Mouse (Mus musculus) kidney, adult 8-10 months (tissue): Measurements from ENCODE around the gene Myl10.
"Not testable (repeated sequence)": the region's sequence is repeated elsewhere in the genome, so short reads cannot be mapped to it uniquely, and the experiment has no call there.

Experiments used
- DNase-seq, 2 experiments: peaks; one replicate each; pipeline ENCODE4 v3.0.0; 2022

Gene Myl10

DNA sequence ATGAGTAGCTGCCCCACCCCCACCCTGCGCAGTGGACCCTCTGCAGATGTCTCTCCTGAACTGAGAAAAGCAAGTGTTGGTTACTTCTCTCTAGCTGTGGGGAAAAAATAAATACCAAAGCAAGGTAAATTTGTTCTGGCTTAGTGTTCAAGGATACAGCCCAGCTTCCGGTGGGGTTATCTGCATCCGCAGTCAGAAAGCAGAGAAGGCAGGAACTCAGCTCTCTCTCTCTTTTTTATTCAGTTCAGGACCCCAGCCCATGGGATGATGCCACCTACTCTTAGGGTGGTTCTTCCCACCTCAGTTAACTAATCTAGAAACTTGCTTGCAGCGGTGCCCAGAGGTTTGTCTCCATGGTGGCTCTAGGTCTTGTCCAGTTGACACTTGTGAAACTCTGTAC lies at the start of gene Myl10:
Myl10 (plus strand) TSS at position 363 of the 400 bp plus-strand sequence.
- no peak for DNase-seq

DNA sequence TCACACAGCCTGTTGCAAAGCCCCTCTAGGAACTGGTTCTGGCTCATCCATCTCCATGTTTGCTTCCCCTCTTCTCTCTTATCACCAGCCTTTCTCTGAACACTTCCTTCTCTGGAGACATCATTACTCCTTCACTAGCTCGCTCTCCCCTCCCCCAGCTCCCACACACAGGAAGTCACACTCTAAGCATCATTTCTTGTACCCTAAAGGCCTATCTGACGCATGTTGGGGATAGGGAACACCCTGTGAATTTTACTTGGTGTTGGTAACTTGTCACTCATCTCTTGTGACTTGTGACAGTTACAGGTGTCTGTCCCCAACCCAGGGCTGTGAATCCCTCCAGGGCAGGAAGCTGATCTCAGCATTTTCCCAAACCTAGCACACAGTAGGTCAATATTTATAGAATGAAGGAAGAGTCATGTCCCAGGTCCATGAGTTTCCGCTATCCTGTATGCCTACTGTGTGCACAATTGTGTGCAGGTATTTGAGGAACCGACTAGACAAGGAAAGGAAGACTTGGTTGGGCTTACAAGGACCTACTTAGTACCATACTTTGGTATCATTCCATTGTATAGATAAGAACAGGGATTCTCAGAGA lies 46.1 kb upstream of the Myl10 start:
- no peak for DNase-seq

DNA sequence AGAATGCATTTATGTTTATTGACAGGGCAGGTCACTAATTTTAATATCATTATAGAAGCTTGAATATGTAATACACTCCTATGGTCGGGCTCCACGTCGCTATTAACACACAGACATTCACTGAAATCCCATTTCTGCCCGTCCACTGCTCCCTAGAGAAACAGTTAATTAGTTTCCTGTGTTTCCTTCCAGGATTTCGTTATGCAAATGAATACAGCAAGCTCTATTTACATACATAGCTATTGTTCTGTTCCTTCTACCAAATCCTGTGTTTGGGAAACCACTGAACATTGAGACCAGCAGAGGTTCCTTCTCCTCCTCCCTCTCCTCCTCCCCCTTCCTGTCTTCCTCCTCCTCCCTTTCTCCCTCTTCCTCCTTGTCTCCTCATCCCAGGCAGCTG lies 43.9 kb upstream of the Myl10 start:
- no peak for DNase-seq

- no peak for DNase-seq
Observed at GRCm38 (mm10) chr5:136649655-136650054, 43.3 kb upstream of the Myl10 start.

DNA sequence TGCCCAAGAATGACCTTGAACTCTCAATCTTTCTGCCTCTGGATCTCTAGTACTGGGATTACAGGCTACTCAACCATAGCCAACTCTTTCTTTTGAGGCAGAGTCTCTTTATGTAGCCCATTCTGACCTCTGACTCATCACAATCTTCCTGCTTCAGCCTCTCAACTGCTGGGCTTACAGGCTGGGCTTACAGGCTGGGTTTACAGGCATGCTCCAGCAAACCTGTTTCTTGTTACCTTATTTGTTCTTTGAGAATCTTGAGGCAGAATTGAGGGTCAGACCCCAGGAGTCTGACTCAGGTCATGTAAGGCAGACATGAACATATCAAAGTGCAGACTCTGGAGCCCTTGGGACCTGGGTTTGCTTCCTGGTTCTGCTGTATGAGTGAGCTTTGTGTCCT lies 38.5 kb upstream of the Myl10 start:
- no peak for DNase-seq

- DNase-seq = peak in 1 of 2 experiments; percentile 5
Observed at GRCm38 (mm10) chr5:136656830-136657395, 36.0 kb upstream of the Myl10 start.

DNA sequence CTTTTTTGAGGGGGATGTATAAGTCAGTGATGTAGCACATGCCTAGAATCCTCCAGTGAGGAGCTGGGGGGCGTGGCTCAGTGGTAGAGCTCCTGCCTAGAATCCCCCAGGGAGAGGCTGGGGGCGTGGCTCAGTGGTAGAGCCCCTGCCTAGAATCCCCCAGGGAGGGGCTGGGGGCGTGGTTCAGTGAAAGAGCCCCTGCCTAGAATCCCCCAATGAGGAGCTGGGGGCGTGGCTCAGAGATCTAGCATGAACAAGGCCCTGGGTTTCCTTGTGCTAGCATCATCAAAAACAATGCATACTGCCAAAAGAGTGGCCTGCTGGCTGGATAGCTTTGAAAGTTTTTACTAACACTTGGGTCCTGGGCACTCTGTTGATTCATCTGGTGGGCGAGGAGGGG lies 32.2 kb upstream of the Myl10 start:
- not testable (repeated sequence) for DNase-seq

- DNase-seq = no peak
Observed at GRCm38 (mm10) chr5:136662281-136662680, 30.7 kb upstream of the Myl10 start.

GRCm38 (mm10) chr5:136662822-136663221 lies 30.1 kb upstream of the Myl10 start:
- no peak for DNase-seq

GRCm38 (mm10) chr5:136664497-136664896 lies 28.4 kb upstream of the Myl10 start:
- peak; percentile 27 to 73 for DNase-seq

GRCm38 (mm10) chr5:136676315-136677030 lies 16.5 kb upstream of the Myl10 start:
- DNase-seq = no peak

DNA sequence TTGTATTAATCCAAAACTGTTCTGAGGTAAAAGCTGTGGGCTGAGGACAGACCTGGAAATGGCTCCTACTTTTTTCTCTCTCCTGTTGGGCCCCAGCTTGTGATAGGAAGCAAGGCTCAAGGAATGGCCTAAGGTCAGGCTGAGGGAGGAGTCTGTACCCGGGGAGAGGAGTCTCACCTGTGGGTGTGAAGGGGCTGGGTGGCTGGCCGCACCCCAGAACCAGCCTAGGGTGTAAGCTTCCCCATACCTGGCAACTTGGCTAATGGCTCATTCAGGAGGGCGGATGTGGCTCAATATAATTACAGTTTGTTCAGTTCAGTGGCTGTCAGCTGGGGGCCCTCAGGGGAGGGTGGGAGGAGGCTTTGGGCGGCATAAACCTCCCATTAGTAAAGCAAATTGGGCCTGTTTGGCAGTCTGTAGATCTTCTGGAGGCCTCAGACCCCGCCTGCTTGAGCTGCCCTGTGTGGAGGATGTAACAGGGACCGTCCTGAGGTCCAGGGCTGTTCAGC lies 14.1 kb upstream of the Myl10 start:
- no peak for DNase-seq

DNA sequence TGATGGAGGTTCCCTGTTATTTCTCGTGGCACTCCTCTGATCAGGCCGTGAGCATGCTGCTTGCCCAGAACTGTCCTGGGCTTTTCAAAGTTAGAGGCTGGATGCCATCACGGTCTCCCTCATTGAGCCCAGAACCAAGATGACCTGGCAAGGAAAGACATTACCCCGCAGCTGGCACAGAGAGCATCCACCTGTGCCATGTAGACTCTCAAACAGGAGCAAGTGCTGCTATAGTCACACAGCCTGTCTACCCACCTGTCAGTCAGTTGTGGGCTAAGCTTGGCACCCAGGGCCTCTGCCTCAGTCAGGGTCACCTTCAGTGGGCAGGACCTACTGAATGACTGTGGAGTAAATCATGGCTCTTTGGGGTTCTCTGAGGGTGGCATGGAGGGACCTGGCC lies 6.6 kb upstream of the Myl10 start:
- DNase-seq = no peak

DNA sequence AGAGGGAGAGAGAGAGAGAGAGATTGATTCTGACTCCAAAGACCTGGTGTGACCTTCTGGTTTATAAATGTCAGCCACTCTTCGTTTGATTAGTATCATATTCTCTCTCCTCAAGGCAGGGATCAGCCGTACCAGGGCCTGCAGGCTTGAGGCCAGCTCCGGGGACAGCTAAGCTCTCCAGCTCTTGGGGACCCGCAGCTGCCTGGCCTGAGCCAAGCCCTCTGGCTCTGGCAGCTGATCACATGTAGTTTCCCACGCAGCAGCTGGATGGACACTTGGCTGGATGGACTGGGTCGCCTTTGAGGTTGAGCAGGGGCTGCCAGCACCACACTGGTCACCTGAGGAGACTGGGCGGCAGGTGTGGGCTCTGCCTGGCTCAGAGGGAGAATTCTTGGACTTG lies 5.4 kb upstream of the Myl10 start:
- DNase-seq = no peak

- DNase-seq = no peak
Observed at GRCm38 (mm10) chr5:136688841-136689240, 4.1 kb upstream of the Myl10 start.

DNA sequence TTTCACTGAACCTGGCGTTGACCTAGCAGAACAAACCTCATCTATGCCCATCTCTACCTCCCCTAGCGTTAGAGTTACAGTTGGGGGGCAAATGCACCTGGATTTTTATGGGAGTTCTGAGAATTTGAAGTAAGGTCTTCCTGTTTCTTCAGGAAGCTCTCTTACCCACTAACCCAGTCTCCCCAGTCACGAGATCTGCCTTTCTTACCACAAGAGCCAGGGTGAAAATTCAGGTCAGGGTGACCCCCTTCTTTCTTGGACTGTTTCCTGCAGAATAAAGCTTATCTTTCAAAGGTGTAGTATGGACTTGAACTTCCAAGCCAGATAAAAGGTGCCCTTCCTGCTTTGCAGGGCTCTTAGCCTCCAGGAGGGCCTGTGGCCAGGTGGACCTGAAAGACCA lies 1.8 kb upstream of the Myl10 start:
- no peak for DNase-seq

DNA sequence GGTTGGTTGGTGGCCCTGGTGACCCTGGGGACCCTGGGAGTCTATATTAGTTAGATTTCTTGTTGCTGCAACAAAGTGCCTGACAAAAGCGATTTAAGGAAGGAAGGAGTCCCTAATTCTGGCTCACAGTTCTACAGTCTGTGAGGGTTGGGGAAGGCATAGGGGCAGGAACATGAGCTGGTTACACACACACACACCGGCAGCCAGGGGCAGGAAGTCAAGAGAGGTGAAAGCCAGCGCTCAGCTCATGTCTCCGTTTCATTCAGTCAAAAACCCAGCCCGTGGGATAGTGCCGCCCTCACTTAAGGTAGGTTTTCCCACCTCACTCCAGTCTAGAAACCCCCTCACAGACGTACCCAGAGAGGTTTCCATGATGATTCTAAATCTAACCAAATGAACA lies 472 bp downstream of the Myl10 start:
- DNase-seq = no peak

DNA sequence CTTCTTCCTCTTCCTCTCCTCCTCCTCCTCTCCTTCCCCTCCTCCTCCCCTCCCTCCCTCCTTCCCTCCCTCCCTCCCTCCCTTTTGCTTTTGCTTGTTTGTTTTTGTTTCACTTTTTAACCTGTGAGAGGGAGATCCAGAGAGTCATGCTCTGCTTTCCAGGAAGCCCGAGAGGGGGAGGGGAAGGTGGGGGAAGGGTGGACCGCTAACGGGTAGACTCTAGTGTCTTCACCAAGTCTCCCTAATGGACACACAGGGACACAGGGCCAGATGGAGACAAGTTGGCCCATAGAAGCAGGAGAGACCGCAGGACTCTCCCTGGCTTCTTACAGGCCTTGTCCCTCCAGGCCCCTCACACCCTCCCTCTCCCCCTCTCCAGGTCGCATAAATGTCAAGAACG lies 2.0 kb downstream of the Myl10 start:
- no peak for DNase-seq

DNA sequence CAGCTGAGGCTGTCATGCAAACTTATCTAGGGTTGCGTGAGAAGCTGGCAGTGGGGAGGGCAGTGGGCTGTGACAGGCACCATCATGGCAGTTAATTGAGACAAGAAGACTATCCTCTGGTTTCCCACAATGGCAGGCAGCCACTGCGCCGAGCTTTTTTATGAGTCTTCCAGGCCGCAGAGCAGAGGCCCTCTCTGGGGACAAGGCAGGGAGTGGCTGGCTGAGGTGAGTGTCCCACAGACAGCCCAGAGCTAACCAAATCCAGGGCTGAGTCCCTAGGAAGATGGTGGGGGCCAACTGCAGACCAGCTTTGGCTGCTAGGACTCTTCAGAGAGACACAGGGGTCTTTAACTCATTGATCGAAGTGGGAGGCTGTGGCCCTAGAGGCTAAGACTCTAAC lies 3.6 kb downstream of the Myl10 start:
- no peak for DNase-seq

GRCm38 (mm10) chr5:136697618-136698017 lies 4.7 kb downstream of the Myl10 start:
- no peak for DNase-seq

DNA sequence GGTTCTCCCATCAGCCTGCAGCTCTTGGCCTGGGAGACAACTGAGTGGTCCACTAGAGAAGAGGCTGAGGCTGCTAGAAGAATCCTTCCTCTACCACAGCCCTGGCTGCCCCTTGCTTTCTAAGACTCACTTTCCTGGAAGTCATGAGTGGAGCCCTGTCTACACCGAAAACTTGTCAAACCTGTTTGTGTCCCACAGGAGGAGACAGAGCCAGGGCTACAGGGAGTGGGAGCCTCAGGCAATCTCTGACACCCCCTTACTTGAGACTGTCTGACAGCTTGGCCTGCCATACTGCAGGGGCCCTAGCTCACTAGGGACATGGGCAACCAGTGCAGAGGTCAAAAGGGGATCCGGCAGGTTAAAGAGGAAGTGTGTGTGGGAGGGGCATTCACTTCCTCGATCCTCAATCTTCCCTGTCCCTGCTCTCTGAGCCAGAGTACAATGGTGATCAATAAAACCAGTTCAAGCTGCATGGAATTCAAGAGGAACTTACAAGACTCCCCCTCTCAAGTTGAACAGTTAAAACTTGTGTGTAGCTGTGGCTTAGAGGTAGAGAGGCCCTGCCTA lies 9.3 kb downstream of the Myl10 start:
- DNase-seq = peak in 1 of 2 experiments; percentile 19

- peak; percentile 47 to 84 for DNase-seq
Observed at GRCm38 (mm10) chr5:136703751-136704150, 10.8 kb downstream of the Myl10 start.

DNA sequence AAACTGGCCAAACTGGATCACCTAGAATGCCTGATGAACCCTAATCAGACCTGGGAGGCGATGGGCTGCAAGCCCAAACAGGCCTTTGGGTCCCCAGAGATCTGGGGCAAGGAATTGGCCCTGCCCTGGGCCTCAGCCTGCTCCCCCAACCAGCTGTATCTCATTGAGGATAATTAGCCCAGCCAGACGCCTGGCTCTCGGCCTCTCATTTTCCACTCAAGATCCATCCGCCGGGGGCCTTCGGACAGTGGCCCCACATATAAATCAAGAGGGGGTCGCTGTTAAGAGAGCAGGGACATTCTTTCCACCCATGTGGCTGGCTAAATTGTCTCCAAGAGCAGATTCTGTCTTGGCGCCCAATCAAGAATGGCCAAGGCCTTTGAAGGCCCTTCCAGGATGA lies 11.2 kb downstream of the Myl10 start:
- no peak for DNase-seq

DNA sequence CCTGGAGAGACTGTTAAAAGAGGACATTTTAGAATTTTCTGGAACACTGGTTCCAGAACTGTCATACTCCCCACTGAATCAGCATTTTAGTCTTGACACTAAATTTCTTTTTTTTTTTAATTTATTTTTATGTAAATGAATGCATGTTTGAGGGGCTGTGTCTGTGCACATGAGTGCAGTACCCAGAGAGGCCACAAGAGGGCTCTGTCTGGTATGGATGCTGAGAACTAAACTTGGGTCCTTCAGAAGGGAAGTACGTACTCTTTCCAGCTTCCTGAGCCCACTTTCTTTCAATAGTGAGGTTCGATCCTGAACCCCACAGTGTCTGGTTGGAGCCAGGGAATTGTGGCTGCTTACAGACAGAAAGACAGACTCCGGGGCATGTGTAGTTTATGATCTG lies 12.6 kb downstream of the Myl10 start:
- DNase-seq = no peak
